Mouse (Mus musculus): ENCODE results near the gene Rora. TPM values are rescaled to one million over a fixed set of nuclear protein-coding genes. Genes with fewer than 3 reads are reported as not detected.

Rora gene
- polyA plus RNA-seq, 1 experiment = 10.7 TPM

DNA sequence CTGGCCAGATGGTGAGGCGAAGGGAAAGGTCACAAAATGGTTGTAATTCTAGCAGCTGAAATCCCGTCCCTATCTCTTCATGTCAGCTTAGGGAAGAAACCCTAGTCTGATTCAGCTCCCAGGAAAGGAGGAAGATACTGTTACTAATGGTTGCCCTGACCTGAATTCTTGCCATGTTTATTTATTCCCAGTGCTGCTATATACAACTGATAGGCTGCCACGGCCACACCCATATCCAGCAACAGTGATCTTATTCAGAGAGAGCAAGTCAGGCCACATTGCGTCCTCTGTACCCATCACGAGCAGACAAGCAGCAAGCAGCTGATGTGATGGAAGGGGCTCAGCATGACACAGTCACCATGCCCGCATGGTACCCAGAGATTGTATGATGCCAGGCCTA is 150.6 kb downstream of the Rora start:
- Histone ChIP-seq H3K4me1 (ENCODE audit: control insufficient read depth, insufficient read depth, insufficient read length, low read length) (no peaks in the 10 kb centered on the region), H3K4me3 (ENCODE audit: insufficient read depth, low read depth, low read length) (no peak overlapping the region), H3K27ac (replicated peaks; ENCODE audit: low read depth, low read length) (no peak overlapping the region)

DNA sequence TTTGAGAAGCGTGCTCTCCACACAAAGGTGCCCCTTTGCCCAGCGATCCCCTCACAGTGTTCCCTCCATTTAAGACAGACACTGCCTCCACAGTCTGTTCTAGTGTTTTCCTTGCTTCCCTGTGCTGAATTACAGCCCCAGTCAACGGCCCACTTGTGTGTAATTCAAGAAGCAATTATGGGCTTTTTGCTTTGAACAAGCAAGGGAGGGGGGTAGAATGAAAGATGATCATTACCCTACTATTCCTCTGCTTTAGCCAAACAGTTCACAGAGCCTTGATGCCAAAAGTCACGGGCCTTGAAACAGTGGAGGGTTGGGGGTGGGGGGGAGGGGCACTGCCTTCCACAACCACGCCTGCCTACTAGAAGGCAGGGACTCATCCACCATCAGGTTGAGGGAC is 152.2 kb downstream of the Rora start:
- no peaks in the 10 kb centered on the region for H3K4me1 ChIP-seq (ENCODE audit: control insufficient read depth, insufficient read depth, insufficient read length, low read length)
- H3K27ac ChIP-seq (replicated peaks; ENCODE audit: low read depth, low read length) = no peak overlapping the region
- H3K4me3 ChIP-seq (ENCODE audit: insufficient read depth, low read depth, low read length) = no peak overlapping the region

DNA sequence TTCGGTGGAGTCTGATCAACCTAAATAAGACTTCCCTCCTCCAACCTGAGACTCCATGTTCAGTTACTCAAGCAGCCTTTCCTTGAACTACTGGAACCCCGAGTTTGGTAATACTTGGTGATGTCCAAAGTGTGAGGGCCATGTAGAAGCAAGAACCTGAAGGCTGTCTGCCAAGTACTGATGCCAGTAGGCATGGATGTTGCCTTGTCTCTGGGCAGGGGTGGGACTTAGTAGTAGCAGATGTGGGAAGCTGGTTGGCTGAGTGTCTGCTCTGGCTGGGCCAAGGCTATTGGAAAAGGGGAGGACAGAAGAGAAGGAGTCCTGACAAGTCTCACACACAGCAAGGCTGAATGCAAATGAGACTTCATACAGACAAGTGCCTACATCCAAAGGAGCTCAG is 154.1 kb downstream of the Rora start:
- H3K27ac ChIP-seq (replicated peaks; ENCODE audit: low read depth, low read length) = no peak overlapping the region
- H3K4me1 ChIP-seq (ENCODE audit: control insufficient read depth, insufficient read depth, insufficient read length, low read length) = no peaks in the 10 kb centered on the region
- H3K4me3 ChIP-seq (ENCODE audit: insufficient read depth, low read depth, low read length) = no peak overlapping the region

DNA sequence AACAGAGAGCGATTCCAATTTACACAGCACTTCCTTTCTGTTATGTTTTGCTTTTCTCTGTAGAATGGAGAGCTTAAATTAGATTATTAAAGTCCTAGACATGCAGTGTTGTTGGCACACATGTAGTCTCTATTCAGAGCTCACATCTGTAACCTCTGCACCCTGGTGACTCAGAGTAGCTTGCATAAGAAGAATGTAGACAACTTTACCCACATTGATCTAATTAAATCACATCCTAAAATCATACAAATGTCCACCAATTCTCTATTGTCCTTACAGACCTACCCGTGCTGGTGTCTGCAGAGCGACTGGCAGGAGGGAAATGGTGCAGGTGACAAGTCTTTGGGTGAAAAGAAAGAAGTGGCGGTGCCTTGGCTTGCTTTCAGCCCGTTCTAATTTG is 155.9 kb downstream of the Rora start:
- Histone ChIP-seq H3K4me3 (ENCODE audit: insufficient read depth, low read depth, low read length) (no peak overlapping the region), H3K27ac (replicated peaks; ENCODE audit: low read depth, low read length) (no peak overlapping the region), H3K4me1 (ENCODE audit: control insufficient read depth, insufficient read depth, insufficient read length, low read length) (peaks cover 6% of the 10 kb centered on the region; the same call in 1 of the 2 replicates)

DNA sequence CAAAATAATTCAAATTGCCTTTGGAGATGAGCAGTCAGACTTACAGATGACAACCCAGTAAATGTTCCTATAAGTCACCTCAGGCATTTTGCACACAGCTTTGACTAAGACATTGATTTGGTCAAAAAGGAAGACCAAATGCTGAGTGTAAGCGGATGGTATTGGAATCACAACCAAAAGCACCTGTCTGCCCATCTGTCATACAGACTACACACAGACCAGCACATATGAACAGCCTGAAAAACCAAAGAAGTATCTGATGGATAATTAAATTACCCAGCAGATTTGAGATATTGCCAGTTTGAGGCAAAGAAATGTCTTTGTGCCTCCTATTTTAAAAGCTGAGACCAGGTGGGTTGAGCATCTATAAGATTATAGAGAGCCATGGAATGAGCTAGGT is 161.1 kb downstream of the Rora start:
- Histone ChIP-seq H3K27ac (replicated peaks; ENCODE audit: low read depth, low read length) (no peak overlapping the region), H3K4me1 (ENCODE audit: control insufficient read depth, insufficient read depth, insufficient read length, low read length) (peaks cover 6% of the 10 kb centered on the region; the same call in 1 of the 2 replicates), H3K4me3 (ENCODE audit: insufficient read depth, low read depth, low read length) (no peak overlapping the region)

DNA sequence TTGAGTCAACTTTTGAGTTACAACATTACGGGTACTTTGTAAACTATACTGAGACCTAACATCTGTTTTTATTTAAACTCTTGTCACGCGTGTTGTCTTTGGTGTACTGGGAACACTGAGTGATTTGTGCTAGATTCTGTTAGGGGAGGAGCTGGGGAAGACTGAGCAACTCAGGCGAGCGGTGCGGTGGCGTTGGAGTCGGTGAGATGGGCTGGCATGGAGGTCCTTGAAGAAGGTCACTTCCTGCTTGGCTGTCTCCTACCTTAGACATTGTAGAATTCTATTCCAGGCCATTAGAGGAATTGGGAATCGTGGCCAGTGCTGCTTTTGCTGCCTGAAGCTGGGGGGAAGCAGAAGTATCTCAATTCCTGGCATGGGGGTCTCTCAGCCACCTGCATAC is 162.3 kb downstream of the Rora start:
- H3K4me1 ChIP-seq (ENCODE audit: control insufficient read depth, insufficient read depth, insufficient read length, low read length) = peaks cover 9% of the 10 kb centered on the region; the same call in 1 of the 2 replicates
- no peak overlapping the region for H3K27ac ChIP-seq (replicated peaks; ENCODE audit: low read depth, low read length)
- no peak overlapping the region for H3K4me3 ChIP-seq (ENCODE audit: insufficient read depth, low read depth, low read length)

DNA sequence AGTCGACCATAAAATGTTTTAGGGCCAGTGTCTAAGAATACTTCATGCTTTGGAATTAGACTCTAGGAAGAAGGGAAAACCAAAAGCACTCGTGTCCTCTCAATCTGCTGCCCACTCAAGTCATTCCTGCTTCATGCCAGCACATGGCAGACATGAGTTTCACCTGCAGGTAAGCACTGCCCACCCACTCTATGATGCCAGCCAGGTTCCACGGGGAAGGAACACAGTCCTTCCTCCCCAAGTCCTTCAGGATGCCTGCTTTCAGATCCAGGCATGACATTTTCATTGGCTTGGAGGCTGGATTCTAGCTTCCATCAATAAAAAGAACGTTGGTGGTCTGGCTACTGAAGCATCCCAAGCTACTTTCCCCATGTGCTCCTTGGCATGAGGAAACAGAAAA is 166.4 kb downstream of the Rora start:
- Histone ChIP-seq H3K4me3 (ENCODE audit: insufficient read depth, low read depth, low read length) (no peak overlapping the region), H3K4me1 (ENCODE audit: control insufficient read depth, insufficient read depth, insufficient read length, low read length) (peaks cover 3% of the 10 kb centered on the region; the same call in 1 of the 2 replicates), H3K27ac (replicated peaks; ENCODE audit: low read depth, low read length) (no peak overlapping the region)

DNA sequence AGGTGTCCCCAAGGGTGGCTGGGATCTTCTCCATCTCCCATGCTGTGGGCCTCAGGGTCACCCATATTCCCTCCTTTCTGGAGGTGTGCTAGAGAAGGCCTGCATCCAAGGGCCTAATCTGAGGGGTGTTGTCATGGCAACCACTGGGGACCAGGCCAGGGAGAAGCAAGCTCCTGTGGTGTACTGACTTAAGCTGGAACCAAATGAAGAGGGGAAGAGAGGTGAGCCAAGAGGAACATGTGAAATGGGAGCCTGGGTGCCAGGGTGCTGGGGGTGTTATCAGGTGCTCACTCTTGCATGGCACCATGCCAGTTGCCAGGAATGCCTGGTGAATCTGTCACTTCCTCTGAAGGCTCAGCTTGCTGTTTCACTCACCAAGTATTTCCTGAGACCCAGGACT is 166.9 kb downstream of the Rora start:
- Histone ChIP-seq H3K4me3 (ENCODE audit: insufficient read depth, low read depth, low read length) (no peak overlapping the region), H3K27ac (replicated peaks; ENCODE audit: low read depth, low read length) (no peak overlapping the region), H3K4me1 (ENCODE audit: control insufficient read depth, insufficient read depth, insufficient read length, low read length) (peaks cover 3% of the 10 kb centered on the region; the same call in 1 of the 2 replicates)

DNA sequence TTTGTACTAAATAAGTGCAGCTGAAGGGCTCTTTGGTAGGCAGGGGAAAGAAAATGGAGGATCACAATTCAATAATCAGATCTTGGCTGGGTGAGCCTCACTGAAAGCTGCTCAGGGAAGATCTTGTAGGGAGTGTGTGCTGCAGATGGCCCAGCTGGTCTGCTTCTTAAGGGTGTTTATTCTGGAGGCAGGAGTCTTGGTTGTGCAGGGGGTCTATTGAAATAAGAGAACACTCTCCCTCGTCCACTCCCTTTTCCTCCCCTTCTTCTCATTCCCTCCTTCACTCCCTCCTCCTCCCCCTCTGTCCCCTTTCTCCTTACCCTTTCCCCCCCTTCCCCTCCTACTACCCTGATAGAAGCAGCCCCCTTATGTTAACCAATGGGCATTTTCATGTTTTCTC is 167.8 kb downstream of the Rora start:
- Histone ChIP-seq H3K27ac (replicated peaks; ENCODE audit: low read depth, low read length) (no peak overlapping the region), H3K4me3 (ENCODE audit: insufficient read depth, low read depth, low read length) (no peak overlapping the region), H3K4me1 (ENCODE audit: control insufficient read depth, insufficient read depth, insufficient read length, low read length) (peaks cover 3% of the 10 kb centered on the region; the same call in 1 of the 2 replicates)

DNA sequence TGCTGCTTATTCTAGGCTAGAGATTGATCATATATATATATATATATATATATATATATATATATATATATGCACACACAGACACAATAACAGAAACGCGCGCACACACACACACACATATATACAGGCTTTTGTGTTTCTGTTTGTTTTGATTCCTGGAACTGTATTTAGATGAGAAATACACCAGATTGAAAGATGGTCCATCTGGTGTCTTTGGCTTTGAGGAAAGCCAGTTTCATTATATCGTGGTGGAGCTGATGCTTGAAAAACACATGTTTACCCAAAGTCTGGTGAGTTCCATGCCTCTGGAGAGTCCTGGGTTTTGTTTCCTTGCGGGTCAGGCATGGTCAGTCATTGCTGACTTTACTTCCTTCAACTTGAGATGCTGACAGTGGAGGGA is 169.7 kb downstream of the Rora start:
- Histone ChIP-seq H3K4me1 (ENCODE audit: control insufficient read depth, insufficient read depth, insufficient read length, low read length) (peaks cover 3% of the 10 kb centered on the region; the same call in 1 of the 2 replicates), H3K27ac (replicated peaks; ENCODE audit: low read depth, low read length) (no peak overlapping the region), H3K4me3 (ENCODE audit: insufficient read depth, low read depth, low read length) (no peak overlapping the region)

DNA sequence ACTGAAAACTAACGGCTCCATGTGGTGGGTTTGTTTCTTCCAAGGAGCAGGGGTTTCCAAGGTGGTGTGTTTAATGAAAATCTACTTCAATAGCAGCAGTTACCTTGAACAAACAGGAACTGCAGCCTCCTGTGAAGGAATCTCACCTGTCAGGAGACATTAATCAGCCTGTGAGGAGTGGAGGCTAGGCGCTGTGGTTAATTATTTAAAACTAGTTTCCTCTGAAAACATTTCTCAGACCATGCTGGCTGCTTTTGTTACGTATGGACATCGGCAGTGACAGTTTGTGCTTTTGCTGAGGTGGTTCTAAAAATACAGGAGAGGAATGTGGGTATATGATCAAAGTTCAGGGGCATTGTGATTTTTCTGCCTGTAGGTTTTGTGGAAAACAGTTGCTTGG is 171.5 kb downstream of the Rora start:
- H3K27ac ChIP-seq (replicated peaks; ENCODE audit: low read depth, low read length) = no peak overlapping the region
- H3K4me1 ChIP-seq (ENCODE audit: control insufficient read depth, insufficient read depth, insufficient read length, low read length) = peaks cover 3% of the 10 kb centered on the region; the same call in 1 of the 2 replicates
- no peak overlapping the region for H3K4me3 ChIP-seq (ENCODE audit: insufficient read depth, low read depth, low read length)

DNA sequence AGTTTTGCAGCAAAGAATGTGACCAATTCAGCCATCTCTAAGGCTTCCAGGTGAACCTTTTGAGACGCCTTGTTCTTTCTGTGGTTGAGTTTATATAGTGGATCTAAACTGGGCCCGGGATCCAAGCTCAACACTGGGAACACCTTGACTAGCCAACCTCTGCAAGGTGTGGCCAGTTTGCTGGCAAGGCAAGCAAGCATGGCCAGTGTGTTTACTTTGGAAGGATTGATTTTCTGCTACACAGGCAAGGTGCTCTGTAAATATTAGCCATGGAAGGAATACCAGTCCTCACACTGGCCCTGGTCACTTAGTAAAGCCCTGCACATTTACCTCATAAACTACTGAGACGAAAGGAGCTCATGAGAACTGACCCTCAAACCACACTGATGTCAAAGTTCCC is 172.3 kb downstream of the Rora start:
- Histone ChIP-seq H3K4me1 (ENCODE audit: control insufficient read depth, insufficient read depth, insufficient read length, low read length) (no peaks in the 10 kb centered on the region), H3K4me3 (ENCODE audit: insufficient read depth, low read depth, low read length) (no peak overlapping the region), H3K27ac (replicated peaks; ENCODE audit: low read depth, low read length) (no peak overlapping the region)

DNA sequence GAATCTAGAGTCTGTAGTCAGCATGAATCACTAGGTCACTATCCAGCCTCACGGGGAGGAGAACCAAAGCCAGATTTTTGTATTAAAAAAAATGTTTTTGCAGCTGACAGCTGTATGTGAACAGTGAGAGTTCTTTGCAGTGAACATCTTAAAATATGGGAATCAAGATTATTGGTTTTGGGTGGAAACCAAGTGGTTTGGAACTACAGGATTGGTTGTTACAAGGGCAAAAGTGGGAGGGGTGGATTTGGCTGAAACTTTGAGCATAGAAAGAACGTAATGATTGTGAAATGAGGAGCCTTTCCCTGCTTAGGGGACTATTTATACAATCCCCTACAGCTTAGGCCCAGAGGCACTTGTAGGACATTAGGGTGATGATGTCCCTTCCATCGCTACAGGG is 173.9 kb downstream of the Rora start:
- Histone ChIP-seq H3K27ac (replicated peaks; ENCODE audit: low read depth, low read length) (no peak overlapping the region), H3K4me3 (ENCODE audit: insufficient read depth, low read depth, low read length) (no peak overlapping the region), H3K4me1 (ENCODE audit: control insufficient read depth, insufficient read depth, insufficient read length, low read length) (no peaks in the 10 kb centered on the region)

DNA sequence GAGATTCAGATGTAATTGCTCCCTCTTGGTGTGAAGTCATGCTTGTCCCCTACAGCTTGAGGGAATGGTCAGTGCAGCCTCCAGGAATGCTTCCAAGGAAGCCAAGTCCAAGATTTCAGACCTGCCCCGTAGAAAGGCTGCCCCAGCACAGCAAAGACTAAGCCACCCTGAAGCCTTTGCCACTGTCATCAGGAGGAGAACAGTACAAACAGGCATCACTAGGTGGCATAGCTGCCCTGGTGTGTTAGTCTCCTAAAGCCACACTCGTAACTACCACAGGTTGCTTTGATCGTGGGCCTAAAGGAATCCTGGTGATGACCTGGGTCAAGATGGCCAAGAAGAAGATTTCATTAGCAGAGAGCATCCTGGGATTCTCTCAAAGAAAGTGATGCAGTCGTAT is 176.3 kb downstream of the Rora start:
- no peak overlapping the region for H3K4me3 ChIP-seq (ENCODE audit: insufficient read depth, low read depth, low read length)

DNA sequence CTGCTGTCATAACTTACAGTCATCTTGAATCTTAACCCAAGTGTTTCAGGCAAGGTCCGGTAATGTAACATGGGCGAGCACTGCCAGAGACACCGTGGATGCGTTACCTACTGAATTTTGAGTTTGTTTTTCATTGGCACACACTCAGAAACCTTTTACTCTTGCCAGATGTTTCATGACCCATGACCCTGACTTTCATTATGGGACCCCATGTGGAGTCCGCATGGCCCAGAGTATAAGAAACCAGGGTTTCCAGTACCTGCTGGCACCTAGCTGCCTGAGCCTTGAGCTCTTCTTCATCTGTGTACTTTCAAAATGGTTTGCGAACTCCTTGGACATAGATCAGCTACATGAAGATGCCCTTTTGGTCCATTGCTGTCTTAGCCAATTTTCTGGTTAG is 179.7 kb downstream of the Rora start:
- Histone ChIP-seq H3K4me3 (ENCODE audit: insufficient read depth, low read depth, low read length) (no peak overlapping the region), H3K27ac (replicated peaks; ENCODE audit: low read depth, low read length) (no peak overlapping the region), H3K4me1 (ENCODE audit: control insufficient read depth, insufficient read depth, insufficient read length, low read length) (no peaks in the 10 kb centered on the region)

More for the DNA sequence above, 176.3 kb downstream of the Rora start:
- H3K27ac ChIP-seq (replicated peaks; ENCODE audit: low read depth, low read length) = no peak overlapping the region
- no peaks in the 10 kb centered on the region for H3K4me1 ChIP-seq (ENCODE audit: control insufficient read depth, insufficient read depth, insufficient read length, low read length)

DNA sequence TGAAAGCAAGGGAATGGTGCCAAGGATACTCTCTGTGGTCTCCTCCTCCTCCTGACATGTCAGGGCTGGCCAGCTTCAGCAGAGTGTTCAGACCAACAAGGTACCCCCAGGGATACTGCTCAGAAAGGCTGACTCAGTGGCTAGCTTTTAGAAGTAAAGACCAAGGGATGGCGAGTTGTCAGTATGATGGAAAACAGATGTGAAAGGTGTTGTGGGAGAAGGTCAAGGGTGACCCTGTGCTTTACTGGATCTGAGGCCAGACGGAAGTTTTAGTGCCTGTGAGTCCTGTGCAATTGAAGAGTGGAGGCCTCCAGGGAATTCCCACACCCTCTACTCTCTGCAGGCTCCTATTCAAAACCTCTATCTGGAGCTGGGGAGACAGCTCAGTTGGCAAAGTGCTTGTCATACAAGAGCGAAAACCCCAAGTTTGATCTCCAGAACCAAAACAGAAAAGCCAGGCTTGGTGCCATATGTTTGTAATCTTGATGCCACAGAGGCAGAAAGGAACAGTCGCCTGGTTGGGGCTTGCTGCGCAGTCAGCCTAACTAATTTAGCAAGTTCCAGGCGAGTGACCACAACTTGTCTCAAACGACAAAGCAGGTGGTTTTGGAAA is 181.6 kb downstream of the Rora start:
- no peak overlapping the region for H3K27ac ChIP-seq (replicated peaks; ENCODE audit: low read depth, low read length)
- no peak overlapping the region for H3K4me3 ChIP-seq (ENCODE audit: insufficient read depth, low read depth, low read length)
- no peaks in the 10 kb centered on the region for H3K4me1 ChIP-seq (ENCODE audit: control insufficient read depth, insufficient read depth, insufficient read length, low read length)
